16 mouse cellular contexts compared by ENCODE assay signal in the genomic region with DNA sequence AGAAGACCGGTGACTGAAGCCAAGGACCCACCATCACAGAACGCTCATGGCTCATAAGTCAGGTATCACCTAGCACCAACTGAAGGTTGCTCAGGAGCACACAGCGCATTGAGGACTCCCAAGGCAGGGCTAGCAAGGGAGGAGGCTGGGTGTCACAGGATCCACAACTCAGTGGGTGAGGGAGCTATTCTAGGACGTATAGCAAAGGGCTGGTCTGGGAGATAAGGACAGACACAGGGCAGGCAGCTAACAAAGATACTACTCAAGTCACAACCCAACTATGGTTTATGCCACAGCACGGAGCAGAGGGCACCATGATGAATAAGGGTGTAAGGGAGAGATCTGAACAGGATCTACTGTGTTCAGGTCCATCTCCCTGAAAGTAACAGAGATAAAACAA. TPM values are rescaled to one million over a fixed set of nuclear protein-coding genes. Genes with fewer than 3 reads are reported as not detected.
DNase-seq lines count a peak whose midpoint lies in the region; ATAC-seq and TF ChIP-seq lines count a peak whose summit lies in the region.
"Had no signal": no experiment of that assay in that cellular context is flagged by ENCODE, and none has a peak within 500 bp of the region (broad histone marks: within the 10 kb centered on the region; RNA-seq: fewer than 3 reads in every experiment).

No protein-coding gene starts in this region.

- peaks cover 5% of the 10 kb centered on the region; the same call in 1 of the 2 replicates for H3K4me1 ChIP-seq in intestine, embryonic 15.5 days (replicated peaks)
- H3K4me1 ChIP-seq in intestine, postnatal 0 days (replicated peaks; ENCODE audit: control insufficient read depth, insufficient read depth, low read length), result no peaks in the 10 kb centered on the region
- peaks cover 30% of the 10 kb centered on the region for H3K4me1 ChIP-seq in liver, embryonic 11.5 days (replicated peaks; ENCODE audit: control insufficient read depth, insufficient read depth, low read length)
- no peaks in the 10 kb centered on the region for H3K4me1 ChIP-seq in stomach, embryonic 15.5 days

- 94% methylated on average over 5 of the region's 5 CpGs for WGBS in intestine, embryonic 15.5 days
- WGBS in intestine, postnatal 0 days, result 88% methylated on average over 5 of the region's 5 CpGs
- whole genome bisulfite sequencing in liver, embryonic 11.5 days, result 59% methylated on average over 5 of the region's 5 CpGs
- WGBS in stomach, embryonic 15.5 days, result 88% methylated on average over 5 of the region's 5 CpGs

- peaks cover 45% of the 10 kb centered on the region for H3K36me3 ChIP-seq in intestine, embryonic 15.5 days
- H3K36me3 ChIP-seq in intestine, postnatal 0 days (ENCODE audit: control insufficient read depth, insufficient read depth), result peaks cover 68% of the 10 kb centered on the region
- H3K36me3 ChIP-seq in liver, embryonic 11.5 days (ENCODE audit: control insufficient read depth, insufficient read depth, low read length), result peaks cover 73% of the 10 kb centered on the region
- H3K36me3 ChIP-seq in stomach, embryonic 15.5 days, result peaks cover 64% of the 10 kb centered on the region

- H3K9ac ChIP-seq in intestine, embryonic 15.5 days, result no peak overlapping the region
- H3K9ac ChIP-seq in intestine, postnatal 0 days (ENCODE audit: low read depth, low read length), result no peak overlapping the region
- H3K9ac ChIP-seq in liver, embryonic 11.5 days (ENCODE audit: low read depth, low read length), result peak overlapping the region; percentile 59
- H3K9ac ChIP-seq in stomach, embryonic 15.5 days, result no peak overlapping the region
- H3K9ac ChIP-seq: lung, embryonic 14.5 days had no signal

- H3K4me2 ChIP-seq in intestine, embryonic 15.5 days (replicated peaks), result no peak overlapping the region
- H3K4me2 ChIP-seq in intestine, postnatal 0 days (replicated peaks; ENCODE audit: low read depth), result no peak overlapping the region
- H3K4me2 ChIP-seq in liver, embryonic 11.5 days, result peak overlapping the region; percentile 51
- H3K4me2 ChIP-seq in stomach, embryonic 15.5 days, result no peak overlapping the region
- H3K4me2 ChIP-seq: lung, embryonic 14.5 days had no signal

- no peak overlapping the region for H3K4me3 ChIP-seq in intestine, embryonic 15.5 days (replicated peaks)
- H3K4me3 ChIP-seq in intestine, postnatal 0 days (ENCODE audit: low read depth, low read length), result no peak overlapping the region
- peak overlapping the region; percentile 8; the same call in 1 of the 2 replicates for H3K4me3 ChIP-seq in liver, embryonic 11.5 days (ENCODE audit: low read depth, low read length)
- H3K4me3 ChIP-seq in stomach, embryonic 15.5 days (replicated peaks), result no peak overlapping the region
- H3K4me3 ChIP-seq: midbrain, embryonic 10.5 days had no signal

- ATAC-seq in intestine, embryonic 15.5 days, result peak; percentile 15; the same call in 1 of the 2 replicates
- ATAC-seq in intestine, postnatal 0 days, result no peak
- peak; percentile 96 for ATAC-seq in liver, embryonic 11.5 days (replicated peaks; ENCODE audit: low FRiP score)
- ATAC-seq in stomach, embryonic 15.5 days (ENCODE audit: insufficient read depth, low FRiP score, low read depth), result peak; percentile 78; the same call in 1 of the 2 replicates
- ATAC-seq: hindbrain, embryonic 16.5 days had no signal

- no peaks in the 10 kb centered on the region for H3K27me3 ChIP-seq in intestine, embryonic 15.5 days (replicated peaks)
- no peaks in the 10 kb centered on the region for H3K27me3 ChIP-seq in intestine, postnatal 0 days (replicated peaks; ENCODE audit: control insufficient read depth, insufficient read depth, low read length)
- no peaks in the 10 kb centered on the region for H3K27me3 ChIP-seq in liver, embryonic 11.5 days (replicated peaks; ENCODE audit: control insufficient read depth, insufficient read depth, low read length)
- no peaks in the 10 kb centered on the region for H3K27me3 ChIP-seq in stomach, embryonic 15.5 days (replicated peaks)

- H3K27ac ChIP-seq in intestine, embryonic 15.5 days, result no peak overlapping the region
- H3K27ac ChIP-seq in intestine, postnatal 0 days (ENCODE audit: low read depth, low read length), result no peak overlapping the region
- H3K27ac ChIP-seq in liver, embryonic 11.5 days (ENCODE audit: low read depth, low read length), result peak overlapping the region; percentile 95
- no peak overlapping the region for H3K27ac ChIP-seq in stomach, embryonic 15.5 days
- H3K27ac ChIP-seq: midbrain, embryonic 10.5 days had no signal

- no peaks in the 10 kb centered on the region for H3K9me3 ChIP-seq in intestine, embryonic 15.5 days
- H3K9me3 ChIP-seq in intestine, postnatal 0 days (ENCODE audit: control insufficient read depth), result no peaks in the 10 kb centered on the region
- no peaks in the 10 kb centered on the region for H3K9me3 ChIP-seq in liver, embryonic 11.5 days (ENCODE audit: control insufficient read depth, low read length)
- no peaks in the 10 kb centered on the region for H3K9me3 ChIP-seq in stomach, embryonic 15.5 days
- H3K9me3 ChIP-seq: midbrain, embryonic 10.5 days had no signal

- peak; percentile 86 for DNase-seq in c-Kit-positive CD71-positive TER-119-positive erythroid progenitor cells, embryonic 14.5 days (ENCODE audit: low spot score)
- DNase-seq in liver, embryonic 11.5 days (ENCODE audit: low spot score), result no peak
- no peak for DNase-seq in ovary, postnatal 14 days (ENCODE audit: low spot score)
- no peak for DNase-seq in right cerebral cortex, adult 18-20 months
- DNase-seq: adrenal gland, postnatal 14 days; cerebellum, postnatal 25 days; heart, postnatal 36 days; kidney, adult 8-10 months; kidney, postnatal 4 days; left cerebral cortex, postnatal 4 days; lung, embryonic 14.5 days had no signal

- TF ChIP-seq CTCF in intestine, postnatal 0 days (IDR thresholded peaks at IDR 0.05; ENCODE audit: low read depth), result no peak

RNA-seq across cellular contexts. Expression of a gene that starts 5.2 kb away (rescaled TPM):
- 9.9 and 10.1 TPM in 2 replicates for polyA plus RNA-seq in intestine, embryonic 15.5 days (2015; fragmentation: Nextera tagmentation; extraction: Ambion mirVana)
- 6.8 and 7.3 TPM in 2 replicates for polyA plus RNA-seq in intestine, postnatal 0 days (2015; fragmentation: Nextera tagmentation; extraction: Ambion mirVana)
- 16.6 and 17.2 TPM in 2 replicates for polyA plus RNA-seq in liver, embryonic 11.5 days (2014; fragmentation: Nextera tagmentation; extraction: Ambion mirVana)
- 9.8 and 10.0 TPM in 2 replicates for polyA plus RNA-seq in stomach, embryonic 15.5 days (2015; fragmentation: Nextera tagmentation; extraction: Ambion mirVana)

RNA-seq across cellular contexts. Expression of a gene that starts 16.5 kb away (rescaled TPM):
- polyA plus RNA-seq in intestine, embryonic 15.5 days (2015; fragmentation: Nextera tagmentation; extraction: Ambion mirVana), result 5.9 and 6.2 TPM in 2 replicates
- 2.0 and 2.1 TPM in 2 replicates for polyA plus RNA-seq in intestine, postnatal 0 days (2015; fragmentation: Nextera tagmentation; extraction: Ambion mirVana)
- polyA plus RNA-seq in liver, embryonic 11.5 days (2014; fragmentation: Nextera tagmentation; extraction: Ambion mirVana), result 2.3 and 2.7 TPM in 2 replicates
- 8.1 and 8.5 TPM in 2 replicates for polyA plus RNA-seq in stomach, embryonic 15.5 days (2015; fragmentation: Nextera tagmentation; extraction: Ambion mirVana)

RNA-seq across cellular contexts. Expression of a gene that starts 20.5 kb away (rescaled TPM):
- polyA plus RNA-seq in intestine, embryonic 15.5 days (2015; fragmentation: Nextera tagmentation; extraction: Ambion mirVana), result 4.7 and 5.9 TPM in 2 replicates
- polyA plus RNA-seq in intestine, postnatal 0 days (2015; fragmentation: Nextera tagmentation; extraction: Ambion mirVana), result 3.1 and 3.4 TPM in 2 replicates
- 13.3 and 14.5 TPM in 2 replicates for polyA plus RNA-seq in liver, embryonic 11.5 days (2014; fragmentation: Nextera tagmentation; extraction: Ambion mirVana)
- 5.0 and 6.3 TPM in 2 replicates for polyA plus RNA-seq in stomach, embryonic 15.5 days (2015; fragmentation: Nextera tagmentation; extraction: Ambion mirVana)

RNA-seq across cellular contexts. Expression of a gene that starts 25.4 kb away (rescaled TPM):
- polyA plus RNA-seq in intestine, embryonic 15.5 days (2015; fragmentation: Nextera tagmentation; extraction: Ambion mirVana), result 50.1 and 51.9 TPM in 2 replicates
- polyA plus RNA-seq in intestine, postnatal 0 days (2015; fragmentation: Nextera tagmentation; extraction: Ambion mirVana), result 7.8 and 8.6 TPM in 2 replicates
- 95.6 and 107 TPM in 2 replicates for polyA plus RNA-seq in liver, embryonic 11.5 days (2014; fragmentation: Nextera tagmentation; extraction: Ambion mirVana)
- 54.2 and 55.0 TPM in 2 replicates for polyA plus RNA-seq in stomach, embryonic 15.5 days (2015; fragmentation: Nextera tagmentation; extraction: Ambion mirVana)

RNA-seq across cellular contexts. Expression of a gene that starts 56.3 kb away (rescaled TPM):
- polyA plus RNA-seq in intestine, embryonic 15.5 days (2015; fragmentation: Nextera tagmentation; extraction: Ambion mirVana), result 572 and 634 TPM in 2 replicates
- 1,362 and 1,364 TPM in 2 replicates for polyA plus RNA-seq in intestine, postnatal 0 days (2015; fragmentation: Nextera tagmentation; extraction: Ambion mirVana)
- polyA plus RNA-seq in liver, embryonic 11.5 days (2014; fragmentation: Nextera tagmentation; extraction: Ambion mirVana), result 476 and 499 TPM in 2 replicates
- polyA plus RNA-seq in stomach, embryonic 15.5 days (2015; fragmentation: Nextera tagmentation; extraction: Ambion mirVana), result 495 and 512 TPM in 2 replicates
